Mouse (Mus musculus) lung, postnatal 14 days (tissue): ENCODE data around the gene Cdh1.
A peak's percentile ranks its signal among the peaks of the same experiment; 100 is the strongest.
"Not testable (repeated sequence)": the region's sequence is repeated elsewhere in the genome, so short reads cannot be mapped to it uniquely, and the experiment has no call there.

Source experiments
- DNase-seq: peaks from one replicate; pipeline ENCODE4 v3.0.0; 2021

The Cdh1 gene

DNA sequence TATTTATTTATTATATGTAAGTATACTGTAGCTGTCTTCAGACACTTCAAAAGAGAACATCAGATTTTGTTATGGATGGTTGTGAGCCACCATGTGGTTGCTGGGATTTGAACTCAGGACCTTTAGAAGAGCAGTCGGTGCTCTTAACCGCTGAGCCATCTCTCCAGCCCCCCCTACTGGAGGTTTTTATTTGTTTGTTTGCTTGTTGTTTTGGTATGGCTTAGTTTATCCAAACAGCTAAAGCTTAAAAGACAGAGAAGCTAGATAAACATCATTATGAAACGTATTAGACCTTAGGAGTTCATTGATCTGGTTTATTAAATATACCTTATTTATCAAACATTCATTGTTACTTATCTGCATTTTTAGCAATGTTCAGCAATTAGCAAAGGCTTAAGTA is 7.5 kb upstream of the Cdh1 start:
- DNase-seq = not testable (repeated sequence)

- no peak for DNase-seq
These were observed 6.1 kb upstream of the Cdh1 start for GRCm38 (mm10) chr8:106597067-106597466.

DNA sequence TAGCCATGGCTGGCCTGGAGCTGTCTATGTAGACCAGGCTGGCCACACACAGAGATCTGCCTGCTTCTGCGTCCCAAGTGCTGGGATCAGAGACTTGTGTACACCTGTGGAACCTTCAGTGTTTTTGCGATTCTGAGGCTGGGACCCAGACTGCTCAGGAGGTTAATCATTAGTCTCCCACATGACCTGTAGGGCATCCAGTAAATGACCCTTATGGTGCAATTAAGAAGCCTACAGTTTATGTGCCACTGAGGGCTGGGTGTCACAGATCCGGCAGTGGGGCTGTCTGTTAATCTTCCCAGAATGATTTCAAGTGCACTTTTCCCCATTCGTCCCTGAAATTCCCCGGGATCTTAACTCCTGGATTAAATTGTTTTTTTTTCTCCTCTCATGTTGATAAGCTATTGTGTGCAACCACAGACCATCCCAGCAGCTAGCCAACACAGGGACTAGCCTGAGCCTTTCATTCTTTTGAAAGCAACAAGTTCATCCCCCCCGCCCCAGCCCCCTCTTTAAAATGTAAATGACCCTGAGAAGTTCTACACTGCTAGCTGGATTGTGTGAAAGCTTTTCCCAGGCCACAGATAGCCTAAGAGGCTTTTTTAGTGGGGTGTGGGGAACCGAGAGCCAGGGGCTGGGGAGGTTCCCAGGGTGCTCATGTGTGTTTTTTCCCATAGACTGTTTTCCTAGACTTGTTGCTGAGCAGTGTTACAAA is 3.7 kb upstream of the Cdh1 start:
- DNase-seq = no peak

GRCm38 (mm10) chr8:106603933-106604332 is 782 bp downstream of the Cdh1 start:
- DNase-seq = no peak

GRCm38 (mm10) chr8:106605657-106606056 is 2.5 kb downstream of the Cdh1 start:
- no peak for DNase-seq

- DNase-seq = no peak
These were observed 3.0 kb downstream of the Cdh1 start for GRCm38 (mm10) chr8:106606121-106606520.

DNA sequence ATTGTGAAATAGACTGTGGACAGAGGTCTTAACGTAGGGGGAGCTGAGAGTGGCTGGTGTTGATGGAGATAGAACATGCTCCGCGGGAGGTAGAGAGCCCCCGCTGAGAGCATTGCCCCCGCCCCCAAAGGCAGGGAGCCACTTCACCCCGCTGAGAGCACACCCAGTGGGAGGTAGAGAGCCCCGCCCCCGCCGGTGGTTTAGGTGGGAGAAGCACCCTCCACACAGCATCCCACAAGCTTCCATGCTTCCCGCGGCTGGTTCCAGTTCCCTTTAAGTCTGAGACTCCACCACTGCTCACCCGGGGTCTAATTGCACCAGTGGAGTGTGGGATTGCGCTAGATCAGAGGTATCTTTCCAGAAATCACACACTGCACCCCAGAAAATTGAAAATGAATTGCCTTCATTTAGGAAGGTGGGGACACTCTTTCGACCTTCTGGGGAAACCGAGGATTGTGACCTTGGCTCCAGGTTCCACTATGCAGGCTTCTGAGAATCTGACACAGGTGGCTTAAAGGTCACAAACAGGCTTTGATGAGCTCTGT is 3.5 kb downstream of the Cdh1 start:
- DNase-seq = no peak

DNA sequence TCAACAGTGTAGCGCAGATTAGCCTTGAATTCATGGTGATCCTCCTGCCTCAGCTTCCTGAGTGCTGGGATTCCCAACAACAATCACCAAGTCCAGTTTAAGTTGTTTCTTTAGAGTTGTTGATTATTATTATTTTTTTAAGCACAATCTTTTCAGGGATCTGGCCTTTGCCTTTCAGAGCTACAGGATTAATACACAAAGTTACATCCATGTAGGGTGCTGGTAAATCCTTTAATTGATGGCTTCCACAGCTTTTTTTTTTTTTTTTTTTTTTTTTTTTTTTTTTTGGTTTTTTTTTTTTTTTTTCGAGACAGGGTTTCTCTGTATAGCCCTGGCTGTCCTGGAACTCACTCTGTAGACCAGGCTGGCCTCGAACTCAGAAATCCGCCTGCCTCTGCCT is 4.6 kb downstream of the Cdh1 start:
- DNase-seq = not testable (repeated sequence)

GRCm38 (mm10) chr8:106608425-106608824 is 5.3 kb downstream of the Cdh1 start:
- DNase-seq = no peak

GRCm38 (mm10) chr8:106609076-106609903 is 6.1 kb downstream of the Cdh1 start:
- no peak for DNase-seq

DNA sequence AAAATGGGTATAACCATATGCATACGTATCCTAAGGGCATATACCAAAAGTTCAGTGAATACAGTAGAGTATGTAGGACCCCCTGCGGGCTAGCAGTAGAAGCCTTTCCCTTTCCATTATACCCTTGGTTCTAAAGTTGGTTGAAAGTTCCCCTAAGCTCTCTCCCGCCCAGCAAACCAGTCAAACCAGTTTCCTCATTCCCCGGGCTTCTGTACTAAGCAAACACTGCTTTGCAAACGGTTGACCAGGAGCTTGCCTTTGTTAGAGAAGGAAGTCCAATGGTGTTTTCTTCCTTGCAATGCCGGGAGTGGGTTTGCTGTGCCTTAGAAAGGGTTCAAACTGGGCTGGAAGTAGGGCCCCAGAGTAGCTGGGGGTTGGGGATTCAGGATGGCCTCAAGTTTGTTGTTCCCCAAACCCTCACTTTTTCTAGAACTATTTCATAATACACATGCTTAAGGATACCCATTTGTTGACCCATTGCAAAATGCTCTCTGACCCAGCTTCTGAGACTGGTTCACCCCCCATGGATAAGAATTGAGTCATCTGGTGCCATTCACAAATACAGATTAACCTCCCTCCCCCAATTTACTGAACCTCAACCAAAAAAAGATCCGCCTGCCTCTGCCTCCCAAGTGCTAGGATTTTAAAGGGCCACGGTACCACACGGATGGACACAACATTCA is 7.9 kb downstream of the Cdh1 start:
- peak; percentile 60 for DNase-seq

GRCm38 (mm10) chr8:106612047-106612446 is 8.9 kb downstream of the Cdh1 start:
- no peak for DNase-seq

GRCm38 (mm10) chr8:106614704-106615103 is 11.6 kb downstream of the Cdh1 start:
- DNase-seq = no peak

DNA sequence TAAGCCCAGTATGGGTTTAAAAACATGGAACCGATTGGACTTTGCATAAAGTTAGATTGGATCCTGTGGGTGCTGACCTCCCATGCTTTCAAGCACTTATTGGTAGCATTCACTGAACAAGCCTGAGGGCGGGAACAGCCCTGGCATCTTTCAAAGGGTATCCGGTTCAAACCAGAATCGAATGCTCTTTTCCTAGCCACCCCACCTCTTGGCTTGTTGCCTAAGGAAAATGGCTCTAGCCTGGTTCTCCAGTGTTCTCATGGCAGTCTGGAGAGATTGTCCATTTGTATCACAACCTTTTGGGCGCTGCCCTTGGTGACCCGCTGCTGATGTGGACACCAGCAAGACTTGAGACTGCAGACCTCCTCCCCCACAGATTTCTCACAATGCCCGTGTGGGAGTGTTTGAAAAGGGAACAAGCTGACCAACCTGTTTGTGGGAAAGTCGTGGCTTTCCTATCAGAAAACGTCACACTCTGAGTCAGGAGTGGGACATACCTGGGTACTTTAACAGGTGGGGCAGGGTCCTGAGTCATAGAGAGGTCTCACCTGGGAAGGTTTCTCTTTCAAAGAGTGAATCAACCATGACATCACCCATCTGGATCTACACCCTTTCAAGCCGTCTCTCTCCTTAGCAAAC is 12.6 kb downstream of the Cdh1 start:
- DNase-seq = no peak

- DNase-seq = no peak
These were observed 13.5 kb downstream of the Cdh1 start for GRCm38 (mm10) chr8:106616679-106617078.

GRCm38 (mm10) chr8:106617196-106617595 is 14.0 kb downstream of the Cdh1 start:
- no peak for DNase-seq

GRCm38 (mm10) chr8:106617865-106618264 is 14.7 kb downstream of the Cdh1 start:
- no peak for DNase-seq

- no peak for DNase-seq
These were observed 15.2 kb downstream of the Cdh1 start for GRCm38 (mm10) chr8:106618324-106618723.

- DNase-seq = peak; percentile 58
These were observed 16.5 kb downstream of the Cdh1 start for GRCm38 (mm10) chr8:106619549-106620245.

- DNase-seq = no peak
These were observed 17.3 kb downstream of the Cdh1 start for GRCm38 (mm10) chr8:106620488-106620887.

GRCm38 (mm10) chr8:106623016-106623415 is 19.9 kb downstream of the Cdh1 start:
- DNase-seq = no peak

GRCm38 (mm10) chr8:106623451-106623850 is 20.3 kb downstream of the Cdh1 start:
- DNase-seq = no peak
